Mouse (Mus musculus) heart, adult 9 months (tissue): ENCODE data around the gene Scube3.
A peak's percentile ranks its signal among the peaks of the same experiment; 100 is the strongest.
"Not testable (repeated sequence)": the region's sequence is repeated elsewhere in the genome, so short reads cannot be mapped to it uniquely, and the experiment has no call there.

Experiments
- DNase-seq, 2 experiments: peaks; one replicate each; pipeline ENCODE4 v3.0.0; 2022; ENCODE audit warnings: low spot score in 2 of 2

The Scube3 gene

GRCm38 (mm10) chr17:28217721-28218649 lies 76.0 kb downstream of the Scube3 start:
- peak in 1 of 2 experiments; percentile 27 for DNase-seq

GRCm38 (mm10) chr17:28222463-28222862 lies 80.5 kb downstream of the Scube3 start:
- not testable (repeated sequence) for DNase-seq

- DNase-seq, result peak; percentile 93
Observed at GRCm38 (mm10) chr17:28223561-28224391, 81.8 kb downstream of the Scube3 start.
